Mouse (Mus musculus) left cerebral cortex, postnatal 36 days (tissue): ENCODE measurements around the gene Akr1b7. TPM values are rescaled to one million over a fixed set of nuclear protein-coding genes. Genes with fewer than 3 reads are reported as not detected.
A peak's percentile ranks its signal among the peaks of the same experiment; 100 is the strongest.

Experiments used
- DNase-seq, 2 experiments: peaks; one replicate each; pipeline ENCODE4 v3.0.0; 2021 to 2022; ENCODE audit warnings: low spot score in 2 of 2, mixed read lengths in 1 of 2
- intact Hi-C: fragments of 180-260 bp; cut with DNase I; formaldehyde crosslinking; loops from one replicate; pipeline ENCODE4 v1.15.1; 2025
- total RNA-seq, 2 experiments: library from RNA; stranded (reverse); gene quantifications; 2 replicates each; pipeline ENCODE4 v1.2.3; 2021

Akr1b7 gene
- total RNA-seq, 2 experiments from 2014 or later: not detected

DNA sequence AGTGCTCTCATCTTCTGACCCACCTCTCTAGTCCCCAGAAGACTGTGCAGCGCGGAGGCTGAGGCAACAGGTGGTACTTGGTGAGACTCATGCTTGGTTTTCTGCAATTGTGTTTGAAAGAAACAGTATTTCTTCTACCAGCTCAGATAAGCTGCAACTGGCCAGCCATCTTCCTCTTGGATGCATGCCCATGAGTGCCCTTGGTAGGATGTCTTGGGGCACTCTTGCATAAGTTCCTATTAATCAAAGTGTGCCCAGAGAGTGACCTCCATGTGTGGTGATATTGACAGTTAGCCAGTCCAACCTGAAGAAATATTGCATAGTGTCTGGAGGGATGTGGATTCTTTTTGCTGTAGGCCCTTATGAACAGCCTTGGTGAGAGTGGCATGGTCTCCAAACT, 4.4 kb downstream of the Akr1b7 start:
- no peak for DNase-seq
- intact Hi-C loops: no loop called here

DNA sequence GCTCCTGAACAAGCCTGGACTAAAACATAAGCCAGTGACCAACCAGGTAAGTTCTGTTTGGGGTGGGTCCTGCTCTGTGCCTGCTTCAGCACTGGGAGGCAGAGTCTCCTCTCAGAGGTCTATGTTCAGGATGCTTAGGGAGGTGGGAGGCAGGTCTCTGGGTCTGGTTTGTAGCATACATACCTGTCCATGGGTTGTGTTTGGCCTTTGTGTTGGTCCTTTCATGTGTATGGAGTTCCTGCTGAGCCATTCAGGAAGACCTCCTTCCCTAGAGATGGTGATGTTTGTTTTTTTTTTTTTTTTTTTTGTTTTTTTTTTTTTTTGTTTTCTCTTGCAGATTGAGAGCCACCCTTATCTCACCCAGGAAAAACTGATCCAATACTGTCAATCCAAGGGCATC, 6.9 kb downstream of the Akr1b7 start:
- no peak for DNase-seq
- intact Hi-C loops: no loop called here

DNA sequence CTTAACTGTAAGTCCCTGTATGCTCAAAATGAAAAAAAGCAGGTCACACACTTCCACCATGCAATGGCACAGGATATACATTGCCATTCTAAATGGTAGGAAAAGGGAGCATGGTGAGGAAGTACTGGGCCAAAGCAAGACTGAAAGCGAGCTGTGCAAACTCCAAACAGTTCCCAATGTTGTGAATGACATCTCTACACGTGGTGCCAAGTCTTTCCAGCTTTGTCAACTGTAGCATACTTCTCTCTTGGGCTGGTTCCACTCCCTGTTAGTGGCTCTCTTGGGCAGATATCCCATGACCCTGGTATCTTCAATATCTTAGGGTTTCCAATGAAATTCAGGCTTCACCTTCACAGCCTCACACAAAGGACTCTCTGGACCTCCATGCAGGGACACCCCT, 26.9 kb downstream of the Akr1b7 start:
- intact Hi-C loops: no loop called here

DNA sequence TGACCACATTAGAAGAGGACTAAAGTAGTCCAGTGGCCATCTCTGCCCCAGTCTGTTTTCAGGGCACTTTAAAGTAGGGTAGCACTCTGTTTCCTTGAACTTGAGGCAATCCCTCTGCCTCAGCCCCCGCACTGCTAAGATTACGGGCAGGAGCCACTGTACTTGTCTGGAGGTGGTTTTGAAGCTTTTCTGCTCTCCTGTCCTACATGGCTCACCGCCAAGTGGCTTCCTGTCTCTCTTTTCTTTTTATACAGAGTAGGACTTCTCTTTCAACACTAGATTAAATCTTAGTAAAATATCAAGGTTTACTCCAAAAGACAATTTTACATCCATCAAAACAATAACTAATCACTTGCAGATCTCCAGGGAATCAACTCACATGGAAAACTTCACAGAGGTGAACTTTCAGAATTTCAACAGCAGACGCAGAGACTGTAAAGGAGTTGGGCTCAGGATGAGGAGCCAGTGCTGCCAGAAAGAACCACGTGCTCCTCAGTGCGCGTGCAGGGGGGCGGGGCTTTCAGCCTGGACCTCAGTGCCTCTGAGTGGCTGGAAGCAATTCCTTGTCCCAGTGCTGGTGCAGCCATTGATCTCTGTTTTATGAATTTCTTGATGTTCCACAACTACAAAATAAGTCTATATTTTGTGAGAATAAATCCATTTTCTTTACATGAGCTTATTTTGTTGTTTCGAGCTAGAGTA, 29.6 kb downstream of the Akr1b7 start:
- DNase-seq: no peak
- intact Hi-C loops: no loop called here

More for the DNA sequence above, 26.9 kb downstream of the Akr1b7 start:
- DNase-seq: no peak

DNA sequence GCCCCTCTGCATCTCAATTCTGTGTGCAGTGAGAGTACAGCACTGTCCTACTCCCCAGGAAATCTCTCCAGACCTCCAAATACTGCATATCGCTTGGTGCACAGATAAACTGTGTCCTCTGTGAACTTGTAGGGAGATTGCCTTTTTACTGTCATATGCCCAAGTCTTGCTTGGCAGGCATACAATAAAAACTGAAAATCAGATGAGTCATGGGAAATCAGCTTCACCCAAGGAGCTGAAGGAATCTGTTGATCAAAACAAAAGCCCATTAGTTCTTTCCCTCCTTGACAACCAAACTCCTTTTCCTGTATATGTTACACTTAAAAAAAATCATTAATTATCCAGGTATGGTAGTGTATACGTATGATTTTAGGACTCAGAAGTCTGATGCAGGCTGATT, 31.7 kb downstream of the Akr1b7 start:
- intact Hi-C loops: no loop called here
- DNase-seq: no peak

DNA sequence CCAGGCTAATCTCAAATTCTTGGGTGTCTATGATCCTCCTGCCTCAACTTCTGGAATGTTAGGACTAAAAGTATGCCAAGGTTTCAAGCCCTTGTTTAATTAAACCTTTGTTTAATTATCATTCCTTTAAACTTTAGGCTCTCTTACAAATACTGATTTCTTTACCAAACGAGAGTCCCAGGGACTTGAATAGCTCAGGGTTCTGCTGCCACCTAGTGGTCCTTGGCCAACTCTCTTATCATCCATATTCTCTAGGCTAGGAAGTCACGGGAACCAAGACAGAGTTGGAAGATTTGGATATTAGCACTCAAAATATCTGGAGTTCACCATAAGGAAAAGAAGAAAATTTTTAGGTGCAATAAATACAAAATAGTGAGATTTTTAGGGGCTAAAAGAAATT, 35.8 kb downstream of the Akr1b7 start:
- DNase-seq: peak; percentile 49 to 68
- intact Hi-C loops: loop anchor here (1.0 to 5.0 kb wide), 2 partner anchors 76 to 156 kb away; no protein-coding TSS in a partner anchor

DNA sequence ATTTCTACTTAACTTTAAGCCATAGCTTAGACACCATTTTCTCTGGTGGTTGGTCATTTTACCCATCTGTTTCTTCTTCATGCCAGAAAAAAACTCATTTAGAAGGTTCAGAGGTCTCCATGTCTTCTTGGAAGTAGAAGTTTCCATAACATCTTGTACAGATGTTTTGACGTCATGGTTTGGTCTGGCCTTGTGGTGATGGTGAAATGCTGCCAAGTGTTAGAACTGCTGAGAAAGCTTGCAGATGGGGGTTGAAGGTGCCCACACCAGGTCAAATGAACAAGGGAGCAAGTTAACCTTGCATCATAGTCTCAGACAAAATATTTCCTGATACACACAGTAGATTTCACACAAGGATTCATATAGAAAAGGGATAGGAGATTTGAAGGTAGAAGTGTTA, 36.6 kb downstream of the Akr1b7 start:
- intact Hi-C loops: loop anchor here (1.0 to 5.0 kb wide), 2 partner anchors 76 to 156 kb away; no protein-coding TSS in a partner anchor
- no peak for DNase-seq

DNA sequence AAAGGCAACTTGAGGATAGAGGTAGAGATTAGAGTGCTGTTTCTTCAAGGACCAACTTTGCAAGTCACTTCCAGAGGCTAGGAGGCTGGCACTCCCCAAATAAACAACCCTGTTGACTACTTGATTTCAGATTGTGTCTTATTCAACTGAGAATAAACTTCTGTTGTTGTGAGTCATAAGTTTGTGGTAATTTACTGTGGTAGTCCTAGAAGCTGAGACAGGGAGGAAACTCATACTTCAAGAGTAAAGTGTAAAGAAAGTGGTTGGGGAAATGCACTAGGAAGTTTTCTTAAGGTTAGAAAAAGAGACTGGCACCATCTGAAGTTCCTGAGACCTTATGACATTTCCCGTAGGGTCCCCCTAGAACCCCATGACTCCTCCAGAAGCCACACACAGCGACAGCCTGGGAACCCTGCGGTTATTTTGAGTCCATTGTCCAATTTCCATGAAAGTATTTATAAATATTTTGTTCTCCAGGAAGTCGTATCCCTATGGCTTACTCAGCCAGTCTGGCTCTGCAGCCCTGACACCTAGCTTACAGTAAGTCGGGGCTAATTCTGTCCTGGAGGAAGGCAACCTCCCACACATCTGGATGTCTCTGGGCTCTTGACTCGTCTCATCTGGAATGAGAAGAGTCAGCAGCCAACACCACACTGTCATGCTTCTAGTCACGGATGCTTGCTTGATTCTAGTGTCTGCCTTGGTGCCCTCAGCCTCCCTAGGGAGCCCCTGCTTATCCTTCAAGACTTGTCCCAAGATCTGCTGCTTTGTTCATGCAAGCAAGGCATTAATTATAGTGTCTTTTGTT, 41.0 kb downstream of the Akr1b7 start:
- intact Hi-C loops: no loop called here
- DNase-seq: no peak

DNA sequence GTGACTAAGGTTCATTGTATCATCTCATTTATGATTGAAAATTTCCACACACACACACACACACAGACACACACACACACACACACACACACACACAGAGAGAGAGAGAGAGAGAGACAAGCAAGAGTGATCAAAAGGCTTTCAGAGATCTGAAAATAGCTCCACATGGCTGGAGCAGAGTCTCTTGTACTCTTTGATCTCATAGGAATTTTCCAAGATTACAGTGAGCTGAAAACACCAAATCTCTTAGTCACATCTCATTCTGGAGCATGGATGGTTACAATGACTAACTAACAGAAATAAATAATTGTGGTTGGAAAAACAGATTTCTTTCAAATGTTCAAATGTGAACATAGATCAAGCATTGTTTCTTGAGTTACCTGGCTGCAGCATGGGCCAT, 47.3 kb downstream of the Akr1b7 start:
- no peak for DNase-seq
- intact Hi-C loops: no loop called here

DNA sequence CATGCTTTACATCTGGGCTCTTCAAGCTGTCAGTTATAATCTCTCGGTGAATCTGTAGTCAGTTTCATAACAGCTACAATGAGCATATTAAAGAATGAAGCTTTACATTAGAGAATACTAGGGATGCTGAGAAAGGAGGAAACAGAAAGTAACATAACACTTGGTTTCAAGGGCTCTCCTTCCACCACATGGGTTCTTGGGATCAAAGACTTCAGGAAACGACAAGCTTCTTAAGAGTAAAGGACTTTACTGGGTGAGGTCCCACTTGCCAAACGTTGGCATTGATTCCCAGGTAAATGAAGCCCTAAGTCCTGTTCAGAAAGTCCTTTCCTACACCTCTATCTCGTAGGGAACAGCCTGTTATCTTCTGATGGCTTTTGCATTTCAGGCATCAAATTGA, 48.5 kb downstream of the Akr1b7 start:
- no peak for DNase-seq
- intact Hi-C loops: no loop called here

DNA sequence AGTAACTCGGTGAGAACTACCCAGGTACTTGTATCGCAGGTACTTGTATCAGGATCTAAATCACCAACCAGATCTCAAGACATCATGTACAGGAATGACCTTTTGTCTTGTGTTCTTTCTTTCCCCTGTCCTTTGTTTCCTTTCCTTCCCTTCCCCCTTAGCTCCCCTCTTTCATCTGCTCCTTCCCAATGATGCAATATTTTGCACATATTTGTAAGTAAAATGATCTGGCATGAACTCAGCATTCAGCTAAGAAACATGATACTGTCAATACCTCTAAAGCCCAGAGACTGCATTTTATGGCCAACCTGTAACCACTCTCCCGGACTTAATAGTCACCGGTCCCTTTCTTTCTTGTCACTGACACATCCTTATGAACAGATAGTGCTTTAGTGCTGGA, 51.4 kb downstream of the Akr1b7 start:
- intact Hi-C loops: no loop called here
- DNase-seq: no peak

DNA sequence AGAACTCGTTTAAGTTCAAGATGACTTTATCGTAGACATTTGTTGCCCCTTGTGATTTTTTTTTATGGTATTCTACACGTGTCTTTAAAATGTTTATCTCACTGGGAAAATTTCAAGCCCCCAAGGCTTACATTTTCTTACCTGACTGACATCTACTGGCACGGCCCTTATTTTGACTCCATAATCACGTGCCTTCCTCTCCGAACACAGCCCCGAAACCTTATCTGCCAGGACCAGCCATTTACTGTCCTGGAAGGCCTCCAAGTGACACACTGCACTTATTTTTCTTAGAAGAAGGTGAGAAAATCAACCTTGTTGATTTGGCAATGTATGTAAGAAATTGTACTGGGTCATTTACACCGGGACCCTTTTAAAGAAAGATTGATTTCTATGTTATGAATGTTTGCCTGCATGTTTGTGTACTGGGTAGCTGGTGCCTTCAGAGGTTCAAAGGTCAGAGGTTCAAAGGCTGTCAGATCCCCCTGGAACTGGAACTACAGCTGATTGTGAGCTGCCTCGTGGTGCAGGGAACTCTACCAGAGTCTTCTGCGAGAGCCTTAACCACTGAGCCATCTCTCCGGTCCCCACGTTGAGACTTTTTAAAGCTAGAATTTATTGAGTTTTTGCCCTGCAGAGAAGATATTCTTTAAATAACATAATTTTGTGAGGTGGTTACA, 59.4 kb downstream of the Akr1b7 start:
- intact Hi-C loops: no loop called here
- no peak for DNase-seq

Other genes with a start within 250 kb of the Akr1b7 start
- 10 to 100 TPM; 58.9 to 59.3 TPM for gene Slc35b4, start 235.2 kb upstream of the Akr1b7 start, total RNA-seq
- 10 to 100 TPM; 42.6 to 47.6 TPM for gene Akr1b3, start 94.9 kb upstream of the Akr1b7 start, total RNA-seq
- gene Akr1b8, start 58.2 kb upstream of the Akr1b7 start, total RNA-seq: under 1 TPM; 0.68 to 0.69 TPM
- 10 to 100 TPM; 19.7 to 21.6 TPM for gene Akr1b10, start 28.1 kb upstream of the Akr1b7 start, total RNA-seq
- gene Bpgm, start 63.9 kb downstream of the Akr1b7 start, total RNA-seq: 10 to 100 TPM; 63.2 to 70.6 TPM
- gene Cald1, start 186.2 kb downstream of the Akr1b7 start, total RNA-seq: 10 to 100 TPM; 23.6 to 25.6 TPM